Mouse (Mus musculus): ENCODE results near the gene Olfr552. TPM values are rescaled to one million over a fixed set of nuclear protein-coding genes. Genes with fewer than 3 reads are reported as not detected.

Gene Olfr552
- not detected in 2 replicates for polyA plus RNA-seq (2015; fragmentation: Nextera tagmentation; extraction: Ambion mirVana)

DNA sequence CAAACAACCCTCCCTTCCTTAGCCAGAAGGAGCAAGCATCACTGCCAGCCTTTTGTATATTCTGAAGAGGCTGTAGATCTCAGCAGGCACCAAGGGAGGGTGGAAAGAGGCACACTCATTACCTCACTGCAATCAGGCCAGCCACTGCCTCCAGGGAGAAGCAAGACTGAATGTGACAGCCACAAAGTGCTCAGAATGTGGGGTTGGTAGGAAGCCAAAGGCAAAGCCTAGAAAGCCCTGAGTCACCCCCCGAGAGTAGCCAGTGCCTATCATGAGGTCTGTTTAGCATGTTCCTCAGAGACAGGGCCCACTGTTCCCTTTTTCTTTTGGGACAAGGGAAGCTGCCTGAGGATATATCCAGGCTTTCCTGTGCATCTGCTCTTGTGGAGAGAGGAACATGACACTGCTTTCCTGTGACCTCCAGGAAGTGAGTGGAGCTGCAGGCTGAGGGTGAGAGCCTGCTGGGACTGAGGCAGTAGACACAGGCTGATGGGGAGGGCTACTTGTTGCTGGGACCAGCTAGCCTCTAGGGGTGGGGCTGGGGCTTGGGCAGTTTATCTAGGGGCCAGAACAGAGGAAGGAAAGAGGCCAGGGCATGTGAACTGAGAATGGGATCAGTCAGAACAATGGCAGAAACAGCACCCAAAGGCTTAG is at the start of gene Olfr552:
Olfr552 (plus strand) TSS at position 393 of the 654 bp plus-strand sequence.
- H3K36me3 ChIP-seq: no peaks in the 10 kb centered on the region
- H3K9me3 ChIP-seq: no peaks in the 10 kb centered on the region
- H3K27ac ChIP-seq: no peak within 1 kb of the TSS
- no peaks in the 10 kb centered on the region for H3K27me3 ChIP-seq
- no peaks in the 10 kb centered on the region for H3K4me1 ChIP-seq (replicated peaks)
- no peak within 1 kb of the TSS for H3K9ac ChIP-seq
- no peak within 1 kb of the TSS for H3K4me2 ChIP-seq
- 59% methylated on average over 1 of the region's 1 CpGs for WGBS
- no peak for ATAC-seq (ENCODE audit: low FRiP score)
- no peak within 1 kb of the TSS for H3K4me3 ChIP-seq

DNA sequence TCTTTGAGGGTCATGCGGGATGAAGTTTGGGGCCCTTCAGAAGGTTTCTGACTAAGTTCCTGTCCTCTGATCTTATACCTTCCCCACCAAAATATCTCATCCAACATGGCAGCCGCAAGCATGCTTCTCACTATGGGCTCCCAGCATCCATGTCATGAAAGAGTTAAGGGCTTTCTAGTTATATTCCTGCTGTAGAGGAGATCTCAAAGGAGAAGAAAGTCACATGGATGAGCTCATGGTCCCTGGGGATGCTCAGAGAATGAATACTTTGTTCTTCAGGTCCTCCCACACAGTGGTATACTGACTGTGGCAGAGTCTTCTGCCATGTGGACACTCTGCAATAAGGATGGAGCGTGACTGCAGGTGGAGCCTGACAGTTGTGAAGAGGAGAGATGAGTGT is 48.0 kb upstream of the Olfr552 start, which contains the start of gene Olfr549:
Olfr549 (plus strand) TSS at position 301 of the 400 bp plus-strand sequence.
- Histone ChIP-seq H3K27me3 (no peaks in the 10 kb centered on the region), H3K4me3 (no peak within 1 kb of the TSS), H3K27ac (no peak within 1 kb of the TSS), H3K36me3 (no peaks in the 10 kb centered on the region), H3K4me1 (replicated peaks) (no peaks in the 10 kb centered on the region), H3K4me2 (no peak within 1 kb of the TSS), H3K9ac (no peak within 1 kb of the TSS), H3K9me3 (no peaks in the 10 kb centered on the region)
- WGBS: 95% methylated on average over 3 of the region's 3 CpGs
- ATAC-seq (ENCODE audit: low FRiP score): no peak

DNA sequence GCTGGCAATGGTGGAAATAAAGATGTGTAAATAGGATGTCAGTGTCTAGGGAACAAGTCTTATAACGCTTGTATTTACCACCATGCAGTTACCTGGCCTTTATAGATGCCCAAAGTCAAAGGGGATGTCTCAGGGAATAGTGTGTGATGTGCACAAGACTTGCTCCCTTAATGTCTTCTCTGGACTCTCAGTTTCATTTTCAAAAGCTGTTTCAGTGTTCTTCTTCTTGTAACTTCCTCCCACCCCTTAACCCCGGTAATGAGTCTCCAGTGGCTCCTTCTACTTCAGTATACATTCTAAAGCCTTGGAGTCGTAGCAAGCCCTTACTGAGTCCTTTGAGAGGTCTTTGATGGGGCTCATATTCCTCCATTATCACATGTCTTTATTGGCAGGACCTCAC is 44.3 kb upstream of the Olfr552 start:
- no peaks in the 10 kb centered on the region for H3K9me3 ChIP-seq
- no peak for ATAC-seq (ENCODE audit: low FRiP score)
- no peaks in the 10 kb centered on the region for H3K27me3 ChIP-seq
- no peaks in the 10 kb centered on the region for H3K4me1 ChIP-seq (replicated peaks)
- no peak overlapping the region for H3K4me3 ChIP-seq
- 76% methylated on average over 3 of the region's 3 CpGs for WGBS
- no peak overlapping the region for H3K4me2 ChIP-seq
- no peak overlapping the region for H3K27ac ChIP-seq
- H3K36me3 ChIP-seq: no peaks in the 10 kb centered on the region
- H3K9ac ChIP-seq: no peak overlapping the region

DNA sequence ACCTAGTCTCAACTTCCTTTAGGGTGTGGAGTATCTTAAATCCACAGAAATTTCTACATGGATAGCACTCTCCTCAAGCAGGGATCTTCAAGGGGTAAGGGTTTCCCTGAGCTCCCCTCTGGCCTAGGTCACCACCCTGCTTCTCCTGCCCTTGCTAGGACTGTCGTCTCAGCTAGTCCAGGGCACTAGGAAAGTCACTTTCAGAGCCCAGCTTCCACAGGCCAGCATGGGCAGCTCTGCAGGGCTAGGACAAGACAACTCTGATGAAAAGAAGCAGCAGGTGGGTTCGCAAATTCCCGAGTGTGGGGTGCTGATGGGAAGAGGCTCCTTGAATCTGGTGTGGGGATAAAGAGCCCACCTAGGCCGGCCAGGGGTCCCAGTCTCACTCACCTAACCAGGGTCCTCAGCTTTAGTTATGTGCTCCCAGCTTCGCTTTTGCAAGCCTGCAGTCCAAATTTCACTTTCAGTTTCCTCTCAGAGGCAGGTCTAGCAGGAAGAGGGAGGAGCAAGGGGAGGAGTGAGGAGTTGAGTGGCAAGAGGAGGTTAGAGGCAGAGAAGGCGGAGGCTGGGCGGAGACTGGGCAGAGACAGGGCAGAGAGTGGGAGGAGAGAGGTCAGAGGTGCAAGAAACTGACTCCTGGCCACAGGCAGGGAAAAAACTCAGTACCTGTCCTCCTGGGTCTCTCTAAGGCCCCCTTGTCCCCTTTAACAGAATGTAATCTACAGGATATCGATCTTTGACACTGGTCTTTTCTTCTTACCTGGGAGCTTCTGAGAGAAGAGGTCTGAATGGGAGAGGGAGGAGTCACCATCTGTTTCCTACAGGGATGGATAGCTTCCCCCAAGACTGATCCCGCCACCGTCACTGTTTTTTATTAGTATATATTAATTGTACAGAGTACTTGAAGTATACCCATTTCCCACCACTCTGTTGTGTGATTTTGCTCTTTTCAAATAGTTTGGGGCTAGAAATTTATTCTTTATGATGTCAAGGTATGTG is 32.3 kb upstream of the Olfr552 start, which contains the start of gene Trim21:
Trim21 (minus strand) TSS at position 488 of the 999 bp plus-strand sequence.
- peaks cover 8% of the 10 kb centered on the region; the same call in 1 of the 2 replicates for H3K4me1 ChIP-seq (replicated peaks)
- peak; percentile 71; the same call in 1 of the 2 replicates for ATAC-seq (ENCODE audit: low FRiP score)
- WGBS: 26% methylated on average over 10 of the region's 10 CpGs
- no peak within 1 kb of the TSS for H3K27ac ChIP-seq
- H3K9ac ChIP-seq: peak within 1 kb of the TSS; percentile 55
- H3K4me3 ChIP-seq: peak within 1 kb of the TSS; percentile 34
- H3K9me3 ChIP-seq: no peaks in the 10 kb centered on the region
- H3K36me3 ChIP-seq: no peaks in the 10 kb centered on the region
- no peaks in the 10 kb centered on the region for H3K27me3 ChIP-seq
- H3K4me2 ChIP-seq: peak within 1 kb of the TSS; percentile 45

DNA sequence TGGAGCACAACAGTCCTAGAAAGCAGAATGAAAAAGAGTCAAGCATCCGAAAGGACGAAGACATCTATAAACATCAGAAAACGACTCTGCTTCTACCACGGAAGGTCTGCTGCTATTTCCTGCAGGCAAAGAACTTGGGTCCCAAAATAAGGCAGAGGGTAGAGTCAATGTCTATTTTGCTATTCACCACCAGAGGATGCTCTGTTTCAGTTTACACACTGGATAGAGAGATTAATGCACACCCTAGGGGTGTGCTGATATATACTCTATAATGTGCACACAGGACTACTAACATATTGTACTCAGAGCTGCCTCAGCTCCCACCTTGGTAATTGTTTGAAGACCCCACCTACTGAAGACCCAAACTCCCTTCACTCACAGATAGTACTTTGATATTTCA is 31.4 kb upstream of the Olfr552 start:
- 89% methylated on average over 4 of the region's 4 CpGs for WGBS

DNA sequence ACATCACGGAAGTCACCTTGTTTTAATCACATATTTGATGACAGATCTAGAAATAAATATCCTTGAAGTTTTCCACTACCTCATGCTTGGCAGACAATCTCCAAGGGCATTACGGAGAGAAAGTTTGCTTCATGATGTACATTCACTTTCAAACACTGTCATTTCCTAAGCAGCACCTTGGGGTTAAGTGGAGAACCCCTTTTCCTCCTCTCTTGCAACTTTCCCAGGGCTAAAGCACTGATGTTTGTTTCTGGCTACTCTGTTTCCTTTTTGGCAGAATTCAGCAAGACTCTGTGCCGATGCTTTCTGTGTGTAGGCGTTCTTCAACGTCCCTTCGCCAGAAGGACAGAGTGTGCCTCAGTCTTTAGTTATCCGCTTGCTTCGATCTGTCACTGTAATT is 26.4 kb upstream of the Olfr552 start, which contains the start of gene Olfr550:
Olfr550 (plus strand) TSS at position 301 of the 400 bp plus-strand sequence.
- 94% methylated on average over 8 of the region's 8 CpGs for WGBS

More for the DNA sequence above, 31.4 kb upstream of the Olfr552 start:
- no peak overlapping the region for H3K4me2 ChIP-seq
- ATAC-seq (ENCODE audit: low FRiP score): no peak
- no peak overlapping the region for H3K4me3 ChIP-seq
- no peak overlapping the region for H3K9ac ChIP-seq
- no peaks in the 10 kb centered on the region for H3K36me3 ChIP-seq
- peaks cover 8% of the 10 kb centered on the region; the same call in 1 of the 2 replicates for H3K4me1 ChIP-seq (replicated peaks)
- H3K27me3 ChIP-seq: no peaks in the 10 kb centered on the region
- no peak overlapping the region for H3K27ac ChIP-seq
- no peaks in the 10 kb centered on the region for H3K9me3 ChIP-seq

DNA sequence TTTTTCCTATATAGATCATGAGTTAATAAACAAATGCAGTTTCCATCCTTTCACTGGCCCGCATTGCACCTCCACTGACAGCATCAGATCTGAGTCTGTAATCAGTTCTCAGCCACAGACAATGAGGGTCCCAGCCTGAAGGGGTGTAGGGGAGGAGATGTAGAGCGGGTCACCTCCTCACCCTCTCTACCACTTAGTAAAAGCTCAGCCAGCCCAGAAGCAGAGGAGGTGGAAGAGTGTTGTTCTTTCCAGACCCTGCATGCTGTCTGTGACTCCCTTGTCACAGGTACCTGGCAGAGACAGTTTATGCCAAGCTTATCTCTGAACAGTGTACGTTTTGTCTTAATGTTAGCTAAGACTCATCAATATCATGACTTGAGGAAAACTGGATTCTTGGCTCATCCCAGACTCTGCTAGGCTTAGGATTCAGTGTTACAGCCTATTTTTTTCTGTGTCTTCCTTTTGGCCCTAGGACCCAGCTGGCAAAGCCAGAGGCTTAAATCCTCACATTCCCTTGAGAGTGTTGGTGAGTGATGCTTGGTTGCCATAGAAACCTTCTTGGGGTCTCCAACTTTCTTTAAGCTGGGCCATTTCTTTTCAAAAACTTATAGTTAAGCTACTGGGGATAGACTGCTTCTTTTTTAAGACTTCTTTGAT is 24.3 kb upstream of the Olfr552 start:
- Histone ChIP-seq H3K27ac (no peak overlapping the region), H3K4me3 (no peak overlapping the region), H3K27me3 (no peaks in the 10 kb centered on the region), H3K9ac (no peak overlapping the region), H3K9me3 (no peaks in the 10 kb centered on the region), H3K4me1 (replicated peaks) (peaks cover 5% of the 10 kb centered on the region; the same call in 1 of the 2 replicates), H3K4me2 (no peak overlapping the region), H3K36me3 (no peaks in the 10 kb centered on the region)
- 64% methylated on average over 3 of the region's 3 CpGs for WGBS
- ATAC-seq (ENCODE audit: low FRiP score): 0 out of 2 replicates have a peak, but pooled peaks have one; percentile 32

More for the DNA sequence above, 26.4 kb upstream of the Olfr552 start, which contains the start of gene Olfr550:
- H3K4me2 ChIP-seq: no peak within 1 kb of the TSS
- ATAC-seq (ENCODE audit: low FRiP score): no peak
- no peak within 1 kb of the TSS for H3K27ac ChIP-seq
- H3K9ac ChIP-seq: no peak within 1 kb of the TSS
- no peaks in the 10 kb centered on the region for H3K9me3 ChIP-seq
- H3K4me1 ChIP-seq (replicated peaks): peaks cover 5% of the 10 kb centered on the region; the same call in 1 of the 2 replicates
- H3K4me3 ChIP-seq: no peak within 1 kb of the TSS
- H3K27me3 ChIP-seq: no peaks in the 10 kb centered on the region
- H3K36me3 ChIP-seq: no peaks in the 10 kb centered on the region

DNA sequence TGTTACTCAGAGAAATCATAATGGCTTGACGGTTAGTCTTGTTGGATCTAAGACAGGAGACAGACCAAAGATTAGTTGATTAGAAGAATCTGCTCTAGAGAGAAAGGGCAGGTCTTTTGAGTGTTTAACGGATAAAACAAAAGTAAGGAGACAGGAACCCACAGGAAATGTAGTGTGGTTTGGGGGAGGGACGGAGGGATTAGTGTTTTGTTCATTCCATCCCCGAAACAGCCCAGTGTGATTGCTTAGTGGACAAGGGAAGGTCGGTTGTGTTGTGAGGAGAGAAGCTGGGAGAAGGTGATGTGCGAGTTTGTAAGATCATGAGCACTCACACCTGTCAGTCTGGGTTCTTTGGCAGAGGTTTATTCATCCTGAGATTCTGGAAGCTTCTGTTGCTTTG is 21.6 kb upstream of the Olfr552 start:
- WGBS: 75% methylated on average over 6 of the region's 6 CpGs
- H3K4me1 ChIP-seq (replicated peaks): peaks cover 5% of the 10 kb centered on the region; the same call in 1 of the 2 replicates
- H3K27ac ChIP-seq: no peak overlapping the region
- no peaks in the 10 kb centered on the region for H3K27me3 ChIP-seq
- H3K4me2 ChIP-seq: no peak overlapping the region
- H3K9ac ChIP-seq: no peak overlapping the region
- H3K9me3 ChIP-seq: no peaks in the 10 kb centered on the region
- no peak overlapping the region for H3K4me3 ChIP-seq
- H3K36me3 ChIP-seq: no peaks in the 10 kb centered on the region
- no peak for ATAC-seq (ENCODE audit: low FRiP score)

DNA sequence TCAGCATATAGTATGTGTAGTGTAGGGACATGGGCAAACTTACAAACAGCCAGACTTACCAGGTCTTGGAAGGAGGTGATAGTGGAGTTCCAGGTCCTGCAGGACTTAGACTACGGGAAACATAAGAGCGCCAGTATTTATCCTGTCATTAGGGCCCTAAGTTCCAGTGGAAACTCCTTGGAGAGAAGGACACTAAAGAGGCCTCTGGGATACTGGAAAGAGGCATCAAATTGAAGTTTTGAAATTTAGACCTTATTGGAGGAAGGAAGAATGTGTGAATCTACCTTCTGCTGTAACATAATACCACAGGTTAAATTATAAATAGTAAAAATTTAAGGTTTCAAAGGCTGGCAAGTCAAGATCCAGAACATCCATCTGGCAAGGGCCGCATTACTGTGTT is 5.8 kb upstream of the Olfr552 start, which contains the start of gene Olfr551:
Olfr551 (minus strand) TSS at position 101 of the 400 bp plus-strand sequence.
- Histone ChIP-seq H3K9me3 (no peaks in the 10 kb centered on the region), H3K4me3 (no peak within 1 kb of the TSS), H3K4me2 (no peak within 1 kb of the TSS), H3K4me1 (replicated peaks) (no peaks in the 10 kb centered on the region), H3K9ac (no peak within 1 kb of the TSS), H3K36me3 (no peaks in the 10 kb centered on the region), H3K27me3 (no peaks in the 10 kb centered on the region), H3K27ac (no peak within 1 kb of the TSS)
- no peak for ATAC-seq (ENCODE audit: low FRiP score)
- WGBS: 94% methylated on average over 3 of the region's 3 CpGs

DNA sequence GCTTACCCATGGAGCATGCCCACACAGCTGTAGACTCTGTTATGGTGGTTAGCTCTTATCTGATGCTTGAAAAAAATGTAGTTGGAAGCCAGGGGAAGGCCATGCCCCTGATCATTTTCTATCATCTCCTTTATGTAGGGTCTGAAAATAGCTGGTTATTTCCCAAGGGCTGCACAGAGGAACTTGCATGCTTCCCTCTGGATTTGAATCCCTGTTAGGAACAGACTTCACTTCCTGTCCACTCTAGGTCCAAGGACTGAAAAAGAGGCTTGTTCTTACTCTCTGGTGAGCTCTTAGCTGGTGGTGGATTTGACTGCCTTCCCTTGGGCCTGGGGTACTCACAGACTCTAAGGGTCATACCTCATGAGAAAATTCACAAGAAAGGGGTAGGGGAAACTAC is 20.5 kb downstream of the Olfr552 start, which contains the start of gene Olfr553:
Olfr553 (minus strand) TSS at position 101 of the 400 bp plus-strand sequence.
- no peak within 1 kb of the TSS for H3K9ac ChIP-seq
- H3K36me3 ChIP-seq: no peaks in the 10 kb centered on the region
- no peak within 1 kb of the TSS for H3K4me3 ChIP-seq
- H3K9me3 ChIP-seq: no peaks in the 10 kb centered on the region
- no peak within 1 kb of the TSS for H3K27ac ChIP-seq
- no peaks in the 10 kb centered on the region for H3K27me3 ChIP-seq
- ATAC-seq (ENCODE audit: low FRiP score): no peak
- H3K4me2 ChIP-seq: no peak within 1 kb of the TSS
- H3K4me1 ChIP-seq (replicated peaks): no peaks in the 10 kb centered on the region

DNA sequence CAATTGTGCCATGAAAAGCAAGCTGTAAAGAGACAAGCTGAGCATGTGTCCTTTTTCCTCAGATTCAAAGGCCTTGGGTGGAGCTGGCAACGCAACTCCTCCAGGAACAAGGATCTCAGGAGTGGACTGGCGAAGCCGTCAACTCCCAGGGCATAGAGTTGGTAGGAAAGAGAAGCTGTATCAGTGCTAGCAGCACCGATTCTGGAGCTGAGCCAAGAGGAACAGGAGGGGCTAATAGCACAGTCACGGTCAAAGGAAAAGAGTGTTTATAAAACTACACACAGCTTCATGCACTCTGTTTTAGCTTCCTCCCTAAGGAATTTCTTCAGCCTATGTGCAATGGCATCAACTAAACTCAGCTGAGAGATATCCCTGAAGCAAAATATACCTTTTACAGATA is 22.0 kb downstream of the Olfr552 start:
- 74% methylated on average over 5 of the region's 5 CpGs for WGBS
- Histone ChIP-seq H3K4me1 (replicated peaks) (no peaks in the 10 kb centered on the region), H3K9me3 (no peaks in the 10 kb centered on the region), H3K9ac (no peak overlapping the region), H3K4me2 (no peak overlapping the region), H3K4me3 (no peak overlapping the region), H3K36me3 (no peaks in the 10 kb centered on the region), H3K27ac (no peak overlapping the region), H3K27me3 (no peaks in the 10 kb centered on the region)
- ATAC-seq (ENCODE audit: low FRiP score): no peak

Measured in hindbrain, embryonic 13.5 days (tissue).